Mouse (Mus musculus) right cerebral cortex, adult 2 months (tissue): ENCODE measurements around the gene Rffl.

Experiments used
- DNase-seq, 2 experiments: peaks; one replicate each; pipeline ENCODE4 v3.0.0; 2021 to 2022; ENCODE audit warnings: low spot score in 2 of 2

The Rffl gene

DNA sequence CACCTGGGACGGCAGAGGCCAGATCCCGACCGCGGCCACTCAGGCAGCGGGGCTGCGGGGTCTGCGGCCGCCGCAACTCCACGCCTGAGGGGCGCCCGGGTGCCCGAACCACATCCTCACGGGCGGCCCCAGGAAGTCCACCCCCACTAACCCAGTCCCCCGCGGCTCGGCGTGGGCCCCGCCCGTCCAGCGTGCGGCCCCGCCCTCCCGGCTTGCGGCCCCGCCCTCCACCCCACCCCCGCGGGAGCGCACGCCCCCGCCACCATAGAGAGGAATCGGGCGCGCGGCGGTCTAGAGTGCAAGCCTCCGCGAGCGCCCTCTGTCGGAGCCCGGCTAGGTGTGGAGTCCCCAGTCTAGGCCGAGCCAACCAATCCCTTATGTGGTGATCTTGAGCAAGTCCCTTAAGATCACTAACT, at the start of gene Rffl:
Gene Rffl (minus strand): TSS at position 180 of the 416 bp plus-strand sequence.
- peak; percentile 94 for DNase-seq

DNA sequence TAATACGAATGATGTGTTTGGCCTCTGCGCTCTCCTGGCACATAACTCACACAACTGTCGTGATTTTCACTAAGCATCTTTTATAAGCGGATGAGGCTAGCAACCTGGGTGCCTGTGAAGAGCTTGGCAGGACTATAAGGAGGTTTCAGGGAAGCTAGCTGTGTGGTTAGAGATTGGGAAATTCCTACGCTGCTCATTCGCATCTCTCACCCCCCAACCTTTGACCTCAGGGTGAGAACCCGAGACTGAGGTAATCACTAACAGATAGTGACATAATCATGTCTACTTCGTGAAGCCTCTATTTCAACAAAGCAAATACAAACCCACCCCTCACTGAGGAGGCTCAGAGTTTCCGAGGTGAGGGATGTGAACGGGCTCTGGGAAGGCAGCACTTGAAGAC, 49.8 kb upstream of the Rffl start:
- no peak for DNase-seq

DNA sequence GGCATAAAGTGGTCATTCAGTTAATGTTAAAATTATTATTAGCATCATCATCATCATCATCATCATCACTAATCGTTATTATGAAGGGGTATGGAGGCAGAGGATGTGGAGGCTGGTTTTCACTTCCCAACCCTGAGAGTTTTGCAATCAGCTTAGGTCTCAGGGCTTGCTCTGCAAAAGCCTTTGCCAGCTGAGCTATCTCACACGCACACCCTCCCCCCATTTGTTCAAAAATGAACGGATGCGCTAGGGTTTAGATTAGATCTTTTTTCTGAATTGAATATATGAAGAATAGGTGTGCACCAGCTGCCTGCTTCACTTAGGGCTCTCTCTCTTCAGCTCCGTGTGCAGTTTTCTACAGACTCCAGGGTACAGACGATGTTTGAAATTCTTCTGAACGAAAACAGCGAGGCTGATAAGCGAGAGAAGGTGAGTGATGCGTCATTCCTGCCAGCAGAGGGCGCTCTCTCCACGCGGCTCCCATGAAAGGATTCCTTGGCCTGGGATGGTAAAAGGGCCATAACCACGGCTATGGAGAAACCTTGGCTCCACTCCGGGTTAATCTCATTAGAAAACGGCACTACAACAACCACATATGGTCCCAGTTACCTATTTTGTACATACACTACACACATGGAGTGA, 43.8 kb upstream of the Rffl start:
- DNase-seq = peak; percentile 75 to 81

DNA sequence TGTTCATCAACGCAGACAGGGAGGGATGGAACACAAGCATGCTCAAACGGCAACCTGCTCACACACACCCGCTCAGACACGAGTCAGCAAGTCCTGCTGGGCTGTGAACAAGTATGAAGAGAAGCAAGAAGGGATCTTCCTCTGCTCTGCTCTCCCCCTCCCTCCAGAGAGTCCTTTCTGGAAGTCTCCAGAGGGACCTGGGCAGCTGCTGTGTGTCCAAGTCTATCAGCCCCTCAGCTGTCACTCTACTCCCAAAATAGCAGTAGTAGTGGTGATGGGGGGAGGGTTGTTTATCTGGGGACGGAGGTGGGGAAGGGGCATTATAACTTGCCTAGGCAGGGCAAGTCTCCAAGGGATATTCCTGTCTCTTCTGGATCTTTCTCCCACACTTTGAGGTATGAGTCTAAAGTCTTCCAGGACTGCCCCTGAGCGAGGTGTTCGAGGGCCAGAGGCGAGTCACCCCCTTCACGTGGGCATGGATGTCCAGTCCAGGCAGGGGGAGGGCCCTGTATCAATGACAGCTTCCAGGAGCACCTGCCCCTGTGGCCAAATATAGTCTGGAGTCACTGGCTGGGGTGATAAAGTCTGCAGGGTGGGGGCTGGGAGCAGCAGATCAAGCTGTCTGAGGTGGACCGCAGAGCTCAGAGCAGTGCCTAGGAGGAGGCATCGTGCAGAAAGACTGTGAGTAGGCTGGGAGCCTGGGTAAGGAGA, 39.8 kb upstream of the Rffl start:
- no peak for DNase-seq

DNA sequence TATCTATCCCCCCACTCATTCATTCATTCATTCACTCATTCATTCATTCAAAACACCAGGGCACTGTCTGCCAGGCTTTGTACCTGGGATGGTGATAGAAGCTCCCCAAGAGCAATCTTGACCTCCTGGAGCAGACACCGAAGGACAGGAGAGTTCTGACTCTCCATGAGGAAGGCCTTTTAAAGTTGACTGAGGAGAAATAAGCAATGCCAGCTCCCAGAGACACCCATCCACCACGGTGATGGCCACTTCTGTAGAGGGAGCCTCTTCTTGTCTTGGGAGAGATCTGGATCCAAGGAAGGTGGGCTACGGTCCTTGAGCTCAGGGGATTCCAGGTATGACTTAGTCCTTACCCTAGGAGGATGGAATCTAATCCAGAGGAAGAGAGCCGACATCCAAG, 39.2 kb upstream of the Rffl start, which contains the start of gene Unc45b:
Gene Unc45b (plus strand): TSS at position 301 of the 400 bp plus-strand sequence.
- DNase-seq = no peak

DNA sequence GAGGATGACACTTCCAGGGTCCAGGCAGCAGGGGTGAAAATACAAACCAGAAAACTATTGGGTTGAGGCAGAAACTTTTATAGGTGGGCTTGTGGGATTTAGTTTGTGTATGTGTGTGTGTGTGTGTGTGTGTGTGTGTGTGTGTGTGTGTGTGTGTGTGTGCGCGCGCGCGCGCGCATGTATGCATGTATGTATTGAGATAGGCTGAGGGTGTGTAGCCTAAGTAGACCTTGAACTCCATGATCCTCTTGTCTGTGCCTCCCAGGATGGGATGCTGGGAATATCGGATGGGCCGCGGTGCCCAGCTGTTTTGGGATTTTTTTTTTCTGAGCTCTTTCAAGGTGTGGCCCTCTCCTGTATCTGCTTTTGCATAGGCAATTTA, 37.6 kb upstream of the Rffl start:
- DNase-seq = no peak

DNA sequence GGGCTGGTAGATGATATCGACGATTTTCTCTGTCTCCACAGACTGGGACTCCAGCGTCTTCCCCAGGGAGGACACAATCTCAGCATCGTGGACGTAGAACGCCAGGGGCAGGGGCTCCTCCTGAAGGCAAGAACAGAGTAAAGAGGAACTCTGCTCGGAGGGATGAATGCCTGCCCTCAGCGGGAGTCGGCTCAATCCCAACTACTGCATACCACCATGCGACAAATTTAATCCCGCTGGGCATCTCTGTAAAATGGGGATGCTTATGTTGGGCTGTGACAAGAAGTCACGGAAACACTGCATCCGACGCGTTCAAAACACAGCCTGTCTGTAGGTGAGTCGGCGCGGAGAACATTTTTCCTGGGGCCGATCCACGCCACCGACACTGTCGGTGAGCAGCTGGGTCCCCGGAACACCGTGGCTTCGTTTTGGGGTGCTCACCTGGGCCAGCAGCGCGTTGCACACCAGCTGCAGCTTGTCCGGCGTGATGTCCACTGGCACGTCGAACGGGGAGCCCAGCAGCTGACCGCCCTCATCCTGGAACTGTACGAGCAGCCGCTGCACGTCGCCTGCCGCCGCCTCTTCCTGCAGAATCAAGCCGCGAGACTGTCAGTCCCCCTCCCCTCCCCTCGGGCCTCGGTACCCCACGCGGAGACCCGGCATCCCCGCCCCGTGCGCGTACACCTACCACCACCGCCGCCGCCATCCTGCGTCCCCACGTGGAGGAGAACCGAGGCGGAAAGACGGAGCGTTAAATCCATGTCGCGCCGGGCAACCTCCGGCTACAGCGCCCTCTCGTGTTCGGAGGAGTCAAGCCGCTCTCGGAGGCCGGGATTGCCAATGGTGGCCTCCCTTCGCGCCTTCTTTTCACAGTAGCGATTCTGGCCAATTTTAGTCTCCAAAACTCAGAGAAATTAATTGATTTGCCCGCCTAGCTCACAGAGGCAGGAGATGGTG, 36.9 kb upstream of the Rffl start, which contains the start of gene Nle1:
Gene Nle1 (minus strand): TSS at position 761 of the 957 bp plus-strand sequence.
- peak; percentile 94 to 96 for DNase-seq

DNA sequence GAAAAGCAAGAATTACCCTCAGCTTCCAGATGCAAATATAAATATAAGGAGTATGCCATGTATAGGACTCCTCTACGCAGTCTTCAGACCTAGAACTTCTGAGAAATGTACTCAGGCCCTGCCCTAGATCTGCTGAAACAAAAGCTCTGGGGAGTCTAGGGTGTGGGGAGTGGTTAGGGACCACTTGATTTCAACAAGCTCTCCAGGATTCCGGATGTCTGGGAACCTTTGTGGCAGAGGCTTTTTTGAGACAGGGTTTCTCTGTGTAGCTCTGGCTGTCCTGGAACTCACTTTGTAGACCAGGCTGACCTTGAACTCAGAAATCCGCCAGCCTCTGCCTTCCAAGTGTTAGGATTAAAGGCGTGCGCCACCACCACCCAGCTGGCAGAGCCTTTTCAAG, 34.8 kb upstream of the Rffl start:
- DNase-seq = no peak

DNA sequence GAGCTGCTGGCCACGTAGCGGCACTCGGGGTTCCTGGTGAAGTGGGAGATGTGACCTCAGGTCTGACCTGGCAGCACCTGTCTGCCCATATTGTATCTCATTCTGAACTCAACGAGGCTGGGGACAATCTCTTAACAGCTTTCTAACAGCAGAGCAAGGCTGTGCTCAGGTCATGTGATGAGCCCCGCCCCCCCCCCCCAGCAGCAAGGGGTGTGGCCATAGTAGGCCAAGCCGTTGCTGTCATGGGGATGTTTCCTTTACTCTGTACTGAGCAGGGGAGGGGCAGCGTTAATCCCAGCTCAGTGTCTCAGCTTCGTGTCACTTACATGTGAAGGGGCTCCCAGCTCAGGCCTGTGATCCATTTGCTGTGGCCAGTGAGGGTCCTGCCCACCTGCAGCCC, 33.9 kb upstream of the Rffl start:
- no peak for DNase-seq

DNA sequence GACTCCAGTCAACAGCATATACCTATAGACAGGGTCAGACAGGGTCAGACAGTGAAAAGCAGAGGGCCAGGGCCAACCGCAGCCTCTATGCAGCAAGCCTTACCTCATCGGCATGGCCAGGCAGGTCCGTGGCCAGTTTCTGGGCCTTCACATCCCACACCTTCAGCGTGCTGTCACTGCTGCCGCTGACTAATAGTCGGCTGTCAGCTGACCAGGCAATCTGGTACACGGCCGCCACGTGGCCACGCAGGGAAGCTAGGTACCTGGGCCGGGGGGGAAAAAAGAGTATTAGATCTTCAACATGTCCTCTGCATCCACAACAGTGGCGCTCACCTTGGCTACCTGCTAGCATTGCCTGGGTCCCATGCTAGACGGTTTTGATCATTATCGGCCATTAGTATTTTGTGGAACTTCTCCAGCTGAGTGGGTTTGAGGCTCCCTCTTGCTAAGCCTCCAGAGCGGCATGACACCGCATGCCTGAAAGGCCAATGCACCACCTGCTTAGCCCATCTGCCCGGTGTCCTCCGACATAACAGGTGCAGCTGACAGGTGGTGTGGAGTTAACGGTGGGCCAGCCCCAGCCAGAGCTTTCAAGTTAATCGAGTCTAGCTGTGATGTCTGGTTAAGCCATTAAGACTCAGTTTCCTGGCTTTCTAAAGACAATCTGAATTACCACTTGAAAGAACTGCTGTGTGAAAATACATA, 30.7 kb upstream of the Rffl start:
- no peak for DNase-seq

DNA sequence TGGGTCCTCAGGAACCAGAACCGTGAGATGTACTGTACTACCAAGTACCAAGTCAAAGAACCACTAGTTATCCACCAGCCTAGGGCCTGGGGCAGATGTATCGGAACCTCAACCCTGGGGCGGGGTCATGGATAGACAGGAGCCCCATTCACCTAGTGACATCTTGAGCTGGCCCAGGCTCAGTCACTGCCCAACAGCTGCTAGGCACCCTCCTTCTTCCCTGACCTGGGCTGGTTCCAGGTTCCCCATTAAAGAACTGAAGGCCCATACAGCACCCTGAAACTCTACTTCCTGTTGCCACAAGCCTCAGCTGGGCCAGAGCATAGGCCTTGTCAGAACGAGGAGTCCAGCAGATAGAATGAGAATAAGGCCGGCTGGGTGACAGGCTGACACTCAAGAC, 28.7 kb upstream of the Rffl start:
- DNase-seq = no peak

DNA sequence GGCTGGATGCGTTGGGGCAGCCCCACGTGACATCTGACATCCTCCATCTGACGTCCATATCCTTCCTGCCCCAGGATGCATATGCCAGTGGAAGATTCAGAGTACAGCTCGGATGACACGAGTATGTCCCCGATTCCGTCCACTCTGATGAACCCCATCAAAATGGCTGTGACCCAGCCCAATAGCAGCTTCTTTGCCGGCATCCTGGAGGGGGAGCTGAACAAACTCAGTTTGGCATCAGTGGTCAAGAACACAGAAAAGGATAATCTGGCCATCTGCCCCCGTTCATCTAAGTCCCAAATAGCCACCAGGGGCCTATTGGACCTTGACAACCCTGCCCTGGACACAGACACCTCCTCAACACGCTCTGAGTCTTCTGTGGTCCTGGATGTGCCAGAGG, 26.5 kb upstream of the Rffl start:
- DNase-seq = no peak

DNA sequence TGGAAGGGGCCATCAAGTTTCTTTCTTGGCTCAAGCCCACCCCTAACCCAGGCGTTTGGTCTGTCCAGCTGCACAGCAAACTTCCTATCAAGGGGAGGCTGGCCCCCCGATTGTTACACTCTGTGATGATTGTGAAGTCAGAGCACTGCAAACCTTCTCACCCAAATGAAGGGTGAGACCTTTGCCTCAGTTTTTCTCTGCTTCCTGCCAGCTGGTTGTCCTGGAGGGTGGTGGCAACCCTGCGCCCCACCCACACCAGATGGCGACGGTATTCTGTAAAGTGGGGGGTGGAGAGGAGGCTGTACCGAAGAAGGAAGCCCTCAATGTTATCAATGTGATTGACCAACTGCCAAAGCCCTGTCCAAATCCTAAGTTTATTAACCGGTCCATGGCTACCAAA, 20.9 kb upstream of the Rffl start, which contains the start of gene Fndc8:
Gene Fndc8 (plus strand): TSS at position 189 of the 400 bp plus-strand sequence.
- no peak for DNase-seq

DNA sequence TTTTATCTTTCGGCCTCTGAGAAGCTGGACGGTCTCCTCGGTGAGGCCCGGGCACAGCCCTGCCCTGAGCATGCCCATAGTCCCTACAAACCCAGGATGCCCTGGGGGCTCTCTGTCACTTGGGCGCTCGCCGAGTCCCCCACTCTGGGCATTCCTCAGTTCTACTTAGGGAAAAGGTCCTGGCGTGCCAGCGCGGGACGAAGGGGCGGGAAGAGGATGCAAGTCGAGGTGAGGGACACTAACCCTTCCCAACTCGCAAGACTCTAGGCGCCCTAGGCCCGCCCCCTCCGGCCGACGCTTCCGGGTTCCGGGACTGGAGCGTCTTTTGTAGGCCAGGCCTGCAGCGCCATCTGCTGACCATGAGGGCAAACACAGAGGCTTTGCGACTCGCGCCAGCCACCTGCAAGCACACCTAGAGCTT, 19.3 kb upstream of the Rffl start, which contains the start of gene Rad51d:
Gene Rad51d (minus strand): TSS at position 273 of the 421 bp plus-strand sequence.
- DNase-seq = peak; percentile 92 to 93

DNA sequence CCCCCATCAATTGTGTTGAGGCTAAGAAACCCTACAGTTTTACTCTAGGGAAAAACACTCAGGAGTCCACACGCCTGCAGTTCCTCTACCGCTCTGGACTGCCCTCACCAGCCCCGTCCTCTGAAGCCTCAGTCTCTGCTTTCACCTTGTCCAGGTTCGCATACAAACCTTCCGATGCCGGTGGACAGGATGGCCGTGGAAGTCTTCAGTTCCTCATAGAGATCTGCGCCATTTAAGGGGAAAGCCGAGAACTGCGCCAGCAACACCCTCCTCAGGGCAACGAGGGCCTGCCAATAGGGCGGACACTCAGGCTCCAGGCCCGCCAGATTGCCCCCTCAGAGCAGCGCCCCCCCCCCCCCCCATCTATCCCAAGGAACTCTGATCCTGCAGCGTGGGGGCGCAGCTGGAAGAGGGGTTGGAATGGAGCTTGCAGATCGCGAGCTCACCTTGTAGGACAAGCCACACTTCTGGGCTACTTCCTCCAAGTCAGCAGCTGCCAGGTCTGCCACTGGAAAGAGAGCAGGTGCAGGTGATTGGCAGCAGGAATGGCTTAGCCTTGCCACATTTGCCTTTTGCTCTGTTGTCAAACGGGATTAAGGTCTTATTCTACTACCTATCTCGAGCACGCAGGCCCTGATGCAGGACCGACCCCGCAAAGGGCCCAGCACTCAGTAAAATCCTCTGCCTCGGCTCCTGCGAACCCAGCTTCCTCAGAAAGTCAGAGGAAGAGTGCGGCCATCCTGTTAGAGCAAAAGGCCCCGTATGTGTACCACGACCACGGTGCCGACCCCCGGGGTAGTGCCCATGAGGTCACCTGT, 18.7 kb upstream of the Rffl start:
- DNase-seq = peak; percentile 35 to 41

DNA sequence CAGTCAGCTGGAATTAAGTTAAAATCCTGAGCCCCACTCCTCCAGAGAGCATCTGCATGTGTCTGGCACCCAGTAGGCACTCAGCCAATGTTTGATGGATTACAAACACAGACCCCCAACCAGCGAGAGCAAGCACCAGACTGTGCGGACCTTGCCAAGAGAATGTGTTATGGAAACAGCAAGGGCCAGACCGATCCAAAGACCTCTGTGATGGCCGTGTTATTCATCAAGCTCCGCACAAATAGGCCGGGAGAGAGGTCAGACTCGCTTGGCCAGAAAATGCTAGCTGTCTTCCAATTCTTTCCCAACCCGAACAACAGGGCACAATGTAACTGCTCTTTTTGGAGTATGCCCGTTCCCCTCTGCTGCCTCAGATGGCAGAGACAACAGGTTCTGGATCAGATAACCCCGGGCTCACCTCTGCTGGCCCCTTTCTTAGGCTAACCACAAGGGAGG, 17.5 kb upstream of the Rffl start:
- DNase-seq = no peak

DNA sequence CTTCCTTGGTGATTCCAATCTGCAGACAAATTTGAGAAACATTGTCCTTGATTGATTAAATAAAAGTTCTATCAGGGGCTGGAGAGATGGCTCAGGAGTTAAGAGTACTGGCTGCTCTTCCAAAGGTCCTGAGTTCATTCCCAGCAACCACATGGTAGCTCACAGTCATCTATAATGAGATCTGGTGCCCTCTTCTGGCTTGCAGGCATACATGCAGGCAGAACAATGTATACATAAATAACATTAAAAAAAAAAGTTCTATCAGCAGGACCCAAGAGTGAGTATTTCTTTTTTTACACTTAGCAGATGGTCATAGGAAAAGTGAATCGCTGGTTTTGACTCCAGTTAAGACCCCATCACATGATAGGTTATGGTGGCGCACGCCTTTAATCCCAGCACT, 15.5 kb upstream of the Rffl start:
- no peak for DNase-seq

DNA sequence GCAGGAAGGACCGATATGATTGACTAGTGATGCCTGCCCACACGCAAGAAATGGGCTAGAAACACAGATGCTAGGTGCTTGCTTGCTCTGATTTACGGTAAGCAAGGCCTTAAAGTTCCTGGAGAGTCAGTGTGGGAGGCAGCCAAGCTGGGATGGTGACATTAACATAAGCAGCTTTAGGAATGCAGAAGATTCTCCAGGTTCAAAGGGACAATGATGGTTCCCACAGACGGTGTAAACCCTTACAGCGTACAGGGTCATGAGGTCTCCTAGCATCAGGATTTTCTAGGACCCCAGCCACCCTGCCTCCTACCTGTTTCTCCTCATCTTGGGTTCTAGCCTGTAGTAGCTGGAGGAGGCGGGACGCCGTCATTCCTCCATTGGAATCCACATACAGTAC, 12.2 kb upstream of the Rffl start:
- DNase-seq = peak in 1 of 2 experiments; percentile 13

DNA sequence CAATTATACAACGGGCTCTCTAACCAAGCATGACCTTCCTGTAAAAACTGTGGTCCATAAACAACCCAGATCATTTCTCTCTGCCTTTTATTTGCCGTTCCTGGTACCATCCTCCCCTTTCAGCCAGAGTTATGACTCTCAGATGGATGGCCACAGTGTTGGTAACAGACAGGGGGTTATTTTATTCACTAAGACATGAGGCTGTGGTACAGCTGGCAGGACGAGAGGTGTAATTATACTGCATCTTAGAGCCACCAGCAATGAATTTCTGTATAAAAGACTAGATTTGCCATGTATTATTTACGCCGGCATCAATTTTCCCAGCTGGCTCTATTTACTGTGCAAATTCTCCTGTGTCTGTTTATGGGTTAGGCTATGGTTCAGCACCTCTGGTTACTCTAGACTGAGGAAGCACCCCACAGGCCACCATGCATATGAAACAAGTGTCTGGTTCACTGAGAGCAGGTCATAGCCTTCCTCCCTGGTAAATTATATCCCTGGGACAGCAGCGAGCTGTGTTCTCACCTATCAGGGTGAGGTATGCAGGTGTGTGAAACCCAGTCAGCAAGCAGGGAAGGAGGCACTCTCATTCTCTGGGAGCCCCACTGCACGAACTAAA, 6.8 kb upstream of the Rffl start:
- no peak for DNase-seq

DNA sequence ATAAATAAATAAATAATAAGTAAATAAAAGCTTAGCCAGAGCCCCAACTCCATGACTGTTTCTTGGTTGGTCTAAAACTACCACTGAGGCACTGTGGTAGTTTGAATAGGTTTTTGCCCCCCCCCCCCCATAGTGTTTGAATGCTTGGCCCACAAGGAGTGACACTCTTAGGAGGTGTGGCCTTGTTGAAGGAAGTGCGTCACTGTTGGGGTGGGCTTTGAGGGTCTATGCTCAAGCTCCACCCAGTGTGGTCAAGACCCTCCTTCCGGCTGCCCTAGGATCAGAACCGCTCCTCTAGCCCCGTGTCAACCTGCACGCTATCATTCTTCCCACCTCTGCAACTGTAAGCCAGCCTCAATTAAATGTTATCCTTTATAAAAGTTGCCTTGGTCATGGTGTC, 4.6 kb upstream of the Rffl start:
- DNase-seq = no peak
